Mouse (Mus musculus) lung, embryonic 16.5 days (tissue): ENCODE results near the gene Tnni3k. TPM values are rescaled to one million over a fixed set of nuclear protein-coding genes. Genes with fewer than 3 reads are reported as not detected.

Experiments
- ATAC-seq: fragments of 200-750 bp; cut with Nextera tagmentation; 2 replicates; pipeline ENCODE4 v1.8.0; 2017; ENCODE audit warnings: low read depth, mild to moderate bottlenecking, moderate library complexity
- H3K27ac ChIP-seq: fragments of 300-500 bp; sonication (generic); 2 replicates; pipeline ENCODE4 v1.5.1; 2014; ENCODE audit warnings: mild to moderate bottlenecking, control low read depth, low read length
- H3K27me3 ChIP-seq: fragments of 300-500 bp; sonication (generic); 2 replicates; pipeline ENCODE4 v1.6.1; 2014; ENCODE audit warnings: low read depth, low read length, mixed read lengths; ENCODE audit not compliant: control insufficient read depth, insufficient read depth
- H3K36me3 ChIP-seq: fragments of 300-500 bp; sonication (generic); 2 replicates; pipeline ENCODE4 v1.6.1; 2014; ENCODE audit warnings: low read length; ENCODE audit not compliant: control insufficient read depth, insufficient read depth
- H3K4me1 ChIP-seq: fragments of 300-500 bp; sonication (generic); replicated peaks from 2 replicates; pipeline ENCODE4 v1.6.1; 2014; ENCODE audit warnings: low read length, mixed read lengths; ENCODE audit not compliant: control insufficient read depth, insufficient read depth
- H3K4me2 ChIP-seq: fragments of 300-500 bp; sonication (generic); 2 replicates; pipeline ENCODE4 v1.6.1; 2014; ENCODE audit warnings: low read depth, low read length, control low read depth
- H3K4me3 ChIP-seq: fragments of 300-500 bp; sonication (generic); 2 replicates; pipeline ENCODE4 v1.5.1; 2014; ENCODE audit warnings: mild to moderate bottlenecking, low read length, control low read depth
- H3K9ac ChIP-seq: fragments of 300-500 bp; sonication (generic); 2 replicates; pipeline ENCODE4 v1.6.1; 2014; ENCODE audit warnings: low read length, control low read depth
- H3K9me3 ChIP-seq: fragments of 300-500 bp; sonication (generic); 2 replicates; pipeline ENCODE4 v1.6.1; 2016; ENCODE audit warnings: low read length; ENCODE audit not compliant: control insufficient read depth
- WGBS: fragments of 180-500 bp; shearing (Covaris S2); extraction: QIAGEN DNeasy Blood & Tissue Kit; methylation state at CpG from one replicate; pipeline ENCODE4 v1.1.7; 2014; 5-methylcytosine and 5-hydroxymethylcytosine counted together
- polyA plus RNA-seq: library from polyadenylated mRNA; unstranded; fragments of >200 nt; fragmentation: Nextera tagmentation; extraction: Ambion mirVana; gene quantifications from 2 replicates; pipeline ENCODE4 v1.2.1, GENCODE M21; 2015

Tnni3k gene
- polyA plus RNA-seq, 1 experiment from 2014 or later, result 1.1 TPM

GRCm38 (mm10) chr3:155053189-155053588, 2.0 kb downstream of the Tnni3k start:
- no peak for ATAC-seq
- Histone ChIP-seq H3K27me3 (no peaks in the 10 kb centered on the region), H3K4me3 (no peak overlapping the region), H3K27ac (no peak overlapping the region), H3K9ac (no peak overlapping the region), H3K4me1 (no peaks in the 10 kb centered on the region), H3K4me2 (no peak overlapping the region), H3K9me3 (no peaks in the 10 kb centered on the region), H3K36me3 (no peaks in the 10 kb centered on the region)
- 59% methylated on average over 1 of the region's 1 CpGs for WGBS

GRCm38 (mm10) chr3:155052021-155052420, 3.2 kb downstream of the Tnni3k start:
- H3K9ac ChIP-seq, result no peak overlapping the region
- no peaks in the 10 kb centered on the region for H3K27me3 ChIP-seq
- ATAC-seq, result no peak
- H3K9me3 ChIP-seq, result no peaks in the 10 kb centered on the region
- no peak overlapping the region for H3K4me3 ChIP-seq
- no peaks in the 10 kb centered on the region for H3K36me3 ChIP-seq
- H3K27ac ChIP-seq, result no peak overlapping the region
- H3K4me1 ChIP-seq, result no peaks in the 10 kb centered on the region
- H3K4me2 ChIP-seq, result no peak overlapping the region

- Histone ChIP-seq H3K9me3 (no peaks in the 10 kb centered on the region), H3K4me2 (no peak overlapping the region), H3K27me3 (no peaks in the 10 kb centered on the region), H3K27ac (no peak overlapping the region), H3K36me3 (no peaks in the 10 kb centered on the region), H3K9ac (no peak overlapping the region), H3K4me3 (no peak overlapping the region), H3K4me1 (no peaks in the 10 kb centered on the region)
- WGBS, result 11% methylated on average over 1 of the region's 1 CpGs
- no peak for ATAC-seq
Measured at GRCm38 (mm10) chr3:155039012-155039836, 16.0 kb downstream of the Tnni3k start.

- H3K36me3 ChIP-seq, result no peaks in the 10 kb centered on the region
- no peak overlapping the region for H3K9ac ChIP-seq
- no peak for ATAC-seq
- H3K4me1 ChIP-seq, result no peaks in the 10 kb centered on the region
- no peak overlapping the region for H3K27ac ChIP-seq
- no peaks in the 10 kb centered on the region for H3K27me3 ChIP-seq
- H3K4me3 ChIP-seq, result no peak overlapping the region
- H3K9me3 ChIP-seq, result no peaks in the 10 kb centered on the region
- 74% methylated on average over 7 of the region's 7 CpGs for WGBS
- no peak overlapping the region for H3K4me2 ChIP-seq
Measured at GRCm38 (mm10) chr3:155034323-155034722, 20.9 kb downstream of the Tnni3k start.

- no peak overlapping the region for H3K27ac ChIP-seq
- H3K9ac ChIP-seq, result no peak overlapping the region
- no peak overlapping the region for H3K4me2 ChIP-seq
- H3K4me3 ChIP-seq, result no peak overlapping the region
- WGBS, result 91% methylated on average over 9 of the region's 9 CpGs
- no peaks in the 10 kb centered on the region for H3K27me3 ChIP-seq
- no peaks in the 10 kb centered on the region for H3K36me3 ChIP-seq
- no peak for ATAC-seq
- H3K9me3 ChIP-seq, result no peaks in the 10 kb centered on the region
- no peaks in the 10 kb centered on the region for H3K4me1 ChIP-seq
Measured at GRCm38 (mm10) chr3:155030200-155030599, 25.0 kb downstream of the Tnni3k start.

GRCm38 (mm10) chr3:155002781-155003180, 52.4 kb downstream of the Tnni3k start:
- Histone ChIP-seq H3K9me3 (no peaks in the 10 kb centered on the region), H3K4me1 (no peaks in the 10 kb centered on the region), H3K4me3 (no peak overlapping the region), H3K36me3 (no peaks in the 10 kb centered on the region), H3K9ac (no peak overlapping the region), H3K27ac (no peak overlapping the region), H3K4me2 (no peak overlapping the region), H3K27me3 (no peaks in the 10 kb centered on the region)
- 65% methylated on average over 4 of the region's 4 CpGs for WGBS
- ATAC-seq, result no peak

- Histone ChIP-seq H3K9ac (no peak overlapping the region), H3K4me1 (no peaks in the 10 kb centered on the region), H3K27ac (no peak overlapping the region), H3K36me3 (no peaks in the 10 kb centered on the region), H3K4me2 (no peak overlapping the region), H3K4me3 (no peak overlapping the region), H3K9me3 (no peaks in the 10 kb centered on the region), H3K27me3 (no peaks in the 10 kb centered on the region)
- no peak for ATAC-seq
Measured at GRCm38 (mm10) chr3:155001056-155001455, 54.2 kb downstream of the Tnni3k start.

- no peaks in the 10 kb centered on the region for H3K27me3 ChIP-seq
- H3K4me2 ChIP-seq, result no peak overlapping the region
- H3K9ac ChIP-seq, result no peak overlapping the region
- H3K4me1 ChIP-seq, result no peaks in the 10 kb centered on the region
- H3K27ac ChIP-seq, result no peak overlapping the region
- ATAC-seq, result no peak
- no peaks in the 10 kb centered on the region for H3K36me3 ChIP-seq
- no peak overlapping the region for H3K4me3 ChIP-seq
- no peaks in the 10 kb centered on the region for H3K9me3 ChIP-seq
Measured at GRCm38 (mm10) chr3:154992678-154993077, 62.5 kb downstream of the Tnni3k start.

- no peak overlapping the region for H3K4me3 ChIP-seq
- H3K4me1 ChIP-seq, result no peaks in the 10 kb centered on the region
- H3K4me2 ChIP-seq, result no peak overlapping the region
- H3K9me3 ChIP-seq, result no peaks in the 10 kb centered on the region
- ATAC-seq, result no peak
- no peaks in the 10 kb centered on the region for H3K27me3 ChIP-seq
- no peak overlapping the region for H3K27ac ChIP-seq
- no peaks in the 10 kb centered on the region for H3K36me3 ChIP-seq
- WGBS, result 72% methylated on average over 7 of the region's 7 CpGs
- H3K9ac ChIP-seq, result no peak overlapping the region
Measured at GRCm38 (mm10) chr3:154979101-154979500, 76.1 kb downstream of the Tnni3k start.

GRCm38 (mm10) chr3:154971626-154972025, 83.6 kb downstream of the Tnni3k start:
- 60% methylated on average over 1 of the region's 1 CpGs for WGBS

More at GRCm38 (mm10) chr3:154971626-154972025, 83.6 kb downstream of the Tnni3k start:
- H3K9me3 ChIP-seq, result no peaks in the 10 kb centered on the region
- H3K27ac ChIP-seq, result no peak overlapping the region
- H3K4me3 ChIP-seq, result no peak overlapping the region
- H3K36me3 ChIP-seq, result no peaks in the 10 kb centered on the region
- ATAC-seq, result no peak
- no peak overlapping the region for H3K4me2 ChIP-seq
- H3K4me1 ChIP-seq, result no peaks in the 10 kb centered on the region
- no peak overlapping the region for H3K9ac ChIP-seq
- no peaks in the 10 kb centered on the region for H3K27me3 ChIP-seq
